Mouse (Mus musculus): ENCODE data around the gene Ubp1. TPM values are rescaled to one million over a fixed set of nuclear protein-coding genes. Genes with fewer than 3 reads are reported as not detected.

Ubp1 gene
- 45.2 TPM for polyA plus RNA-seq (2014; fragmentation: Illumina TruSeq; extraction: RNeasy Lipid Tissue Mini Kit (QIAGEN cat#74804); ENCODE audit: low read depth, low replicate concordance)

DNA sequence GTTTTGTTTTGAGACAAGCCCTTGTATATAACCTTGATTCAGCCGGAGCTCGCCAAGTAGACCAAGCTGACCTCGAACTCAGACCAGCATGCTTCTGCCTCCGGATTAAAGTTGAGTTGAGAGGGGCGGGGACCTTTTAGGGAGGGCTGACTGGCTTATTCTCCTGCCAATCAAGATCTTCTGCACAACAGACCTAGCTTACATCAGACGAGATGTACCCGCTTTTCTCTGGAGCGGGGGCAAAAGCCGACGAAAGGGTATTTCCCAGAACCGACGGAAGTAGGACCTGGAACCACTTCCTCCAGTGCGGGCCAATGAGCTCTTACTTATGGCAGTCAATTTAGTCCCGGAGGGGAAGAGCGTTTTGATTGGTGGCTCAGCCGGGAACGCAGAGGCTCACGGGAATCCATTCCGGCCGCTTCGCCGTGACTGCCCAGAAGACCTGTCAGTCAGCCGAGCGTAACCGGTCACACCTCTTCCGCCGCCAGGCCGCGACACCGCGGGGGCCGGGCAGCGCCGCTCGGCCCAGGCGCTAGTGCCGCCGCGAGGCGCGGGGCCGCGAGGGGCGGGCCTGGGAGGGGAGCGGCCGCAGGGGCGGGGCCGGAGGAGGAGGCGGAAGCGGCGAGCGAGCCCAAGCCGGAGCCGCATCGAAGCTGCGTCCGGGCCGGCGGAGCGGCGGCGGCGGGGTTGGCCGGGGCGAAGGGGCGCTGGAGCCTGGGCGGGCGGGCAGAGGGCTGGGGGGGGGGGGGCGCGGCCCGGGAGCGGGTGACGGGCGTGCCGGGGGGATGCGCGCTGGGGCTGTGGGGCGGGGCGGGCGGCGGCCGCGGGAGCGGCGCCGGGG, at the start of gene Ubp1:
Ubp1 (plus strand) TSS at position 401 of the 841 bp plus-strand sequence.

Other genes starting within 250 kb of the Ubp1 start
- 240 TPM for gene Pdcd6ip, start 222.7 kb upstream of the Ubp1 start, polyA plus RNA-seq (2014; fragmentation: Illumina TruSeq; extraction: RNeasy Lipid Tissue Mini Kit (QIAGEN cat#74804); ENCODE audit: low read depth, low replicate concordance)
- gene Clasp2, start 189.5 kb upstream of the Ubp1 start, polyA plus RNA-seq (2014; fragmentation: Illumina TruSeq; extraction: RNeasy Lipid Tissue Mini Kit (QIAGEN cat#74804); ENCODE audit: low read depth, low replicate concordance) = 30.8 TPM
- 0.93 TPM for gene Fbxl2, start 115.3 kb downstream of the Ubp1 start, polyA plus RNA-seq (2014; fragmentation: Illumina TruSeq; extraction: RNeasy Lipid Tissue Mini Kit (QIAGEN cat#74804); ENCODE audit: low read depth, low replicate concordance)
- gene Susd5, start 126.2 kb downstream of the Ubp1 start, polyA plus RNA-seq (2014; fragmentation: Illumina TruSeq; extraction: RNeasy Lipid Tissue Mini Kit (QIAGEN cat#74804); ENCODE audit: low read depth, low replicate concordance) = 1.3 TPM